Comparison of ENCODE assay signal across 13 mouse cellular contexts in the genomic region with DNA sequence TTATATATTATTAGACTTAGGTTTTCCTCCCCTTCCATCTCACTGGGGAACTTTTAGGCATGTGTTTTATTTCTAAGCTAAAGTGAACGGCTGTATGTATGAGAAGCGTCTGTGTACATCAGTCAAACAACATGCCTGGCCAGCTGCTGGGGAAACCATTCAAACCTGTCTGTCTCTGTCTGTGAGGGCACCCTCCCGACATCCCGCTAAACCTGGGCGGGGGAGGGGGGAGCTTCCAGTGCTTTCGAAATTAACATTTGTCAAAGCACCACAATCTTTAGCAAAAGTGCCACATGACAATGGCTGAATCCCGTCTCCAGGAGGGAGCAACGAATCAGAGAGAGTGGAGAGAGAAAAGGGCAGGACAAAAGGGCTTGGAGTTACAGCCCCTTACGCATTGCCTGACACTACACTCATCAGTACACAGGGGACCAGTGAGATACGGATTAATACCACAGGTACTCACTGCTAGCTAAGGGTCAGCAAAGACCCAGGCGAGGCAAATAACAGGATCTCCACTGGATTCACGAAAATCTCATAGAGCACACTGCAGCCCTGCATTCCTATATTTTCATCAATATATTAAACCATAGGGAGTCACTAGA.
DNase-seq lines count a peak whose midpoint lies in the region; ATAC-seq and TF ChIP-seq lines count a peak whose summit lies in the region.
"Had no signal": no experiment of that assay in that cellular context is flagged by ENCODE, and none has a peak within 500 bp of the region (broad histone marks: within the 10 kb centered on the region; RNA-seq: fewer than 3 reads in every experiment).

No protein-coding gene starts in this region.

- ATAC-seq in heart, embryonic 11.5 days (replicated peaks; ENCODE audit: insufficient number of reproducible peaks, low FRiP score, low TSS enrichment) = no peak
- ATAC-seq in forebrain, embryonic 12.5 days (ENCODE audit: low FRiP score) = peak; percentile 51
- peak; percentile 53; the same call in 1 of the 2 replicates for ATAC-seq in hindbrain, postnatal 0 days
- peak; percentile 52 for ATAC-seq in neural tube, embryonic 13.5 days (ENCODE audit: low read depth)

- H3K27ac ChIP-seq in heart, embryonic 11.5 days (ENCODE audit: low read depth, low read length) = no peak overlapping the region
- 0 out of 2 replicates have a peak overlapping the region, but pooled peaks have one; percentile 32 for H3K27ac ChIP-seq in forebrain, embryonic 12.5 days
- no peak overlapping the region for H3K27ac ChIP-seq in hindbrain, postnatal 0 days
- H3K27ac ChIP-seq in neural tube, embryonic 13.5 days (replicated peaks) = no peak overlapping the region

- H3K9me3 ChIP-seq in heart, embryonic 11.5 days (replicated peaks; ENCODE audit: control insufficient read depth, low read length) = no peaks in the 10 kb centered on the region
- H3K9me3 ChIP-seq in forebrain, embryonic 12.5 days = no peaks in the 10 kb centered on the region
- H3K9me3 ChIP-seq in hindbrain, postnatal 0 days (ENCODE audit: low read length) = no peaks in the 10 kb centered on the region
- H3K9me3 ChIP-seq in neural tube, embryonic 13.5 days = no peaks in the 10 kb centered on the region

- intact Hi-C loops in heart, postnatal 10 days (cut with DNase I) = loop anchor here (5.0 to 10.0 kb wide), 2 partner anchors 108 to 590 kb away; no protein-coding TSS in a partner anchor

- H3K4me3 ChIP-seq in heart, embryonic 11.5 days (ENCODE audit: low read depth, low read length) = no peak overlapping the region
- no peak overlapping the region for H3K4me3 ChIP-seq in forebrain, embryonic 12.5 days (replicated peaks)
- peak overlapping the region; percentile 27 for H3K4me3 ChIP-seq in hindbrain, postnatal 0 days (ENCODE audit: low read length)
- H3K4me3 ChIP-seq in neural tube, embryonic 13.5 days = peak overlapping the region; percentile 22
- H3K4me3 ChIP-seq: myocyte had no signal

- no peaks in the 10 kb centered on the region for H3K27me3 ChIP-seq in heart, embryonic 11.5 days (ENCODE audit: control insufficient read depth, insufficient read depth, low read length)
- no peaks in the 10 kb centered on the region for H3K27me3 ChIP-seq in forebrain, embryonic 12.5 days
- no peaks in the 10 kb centered on the region for H3K27me3 ChIP-seq in hindbrain, postnatal 0 days (ENCODE audit: insufficient read depth, low read length)
- H3K27me3 ChIP-seq in neural tube, embryonic 13.5 days = no peaks in the 10 kb centered on the region

- H3K36me3 ChIP-seq in heart, embryonic 11.5 days (ENCODE audit: control insufficient read depth, insufficient read depth, low read length) = peaks cover 13% of the 10 kb centered on the region
- peaks cover 28% of the 10 kb centered on the region for H3K36me3 ChIP-seq in forebrain, embryonic 12.5 days (replicated peaks)
- H3K36me3 ChIP-seq in hindbrain, postnatal 0 days (ENCODE audit: insufficient read depth, low read length) = no peaks in the 10 kb centered on the region; the same call in 1 of the 2 replicates
- peaks cover 35% of the 10 kb centered on the region for H3K36me3 ChIP-seq in neural tube, embryonic 13.5 days

- TF ChIP-seq CTCF in hindbrain, postnatal 0 days (IDR thresholded peaks at IDR 0.05; ENCODE audit: low read depth) = no peak

- WGBS in heart, embryonic 11.5 days (ENCODE audit: insufficient replicate concordance) = 44% methylated on average over 12 of the region's 12 CpGs
- 13% methylated on average over 12 of the region's 12 CpGs for WGBS in forebrain, embryonic 12.5 days
- WGBS in hindbrain, postnatal 0 days = 17% methylated on average over 12 of the region's 12 CpGs
- WGBS in neural tube, embryonic 13.5 days = 16% methylated on average over 12 of the region's 12 CpGs

- peak overlapping the region; percentile 42; the same call in 1 of the 2 replicates for H3K4me2 ChIP-seq in heart, embryonic 11.5 days
- peak overlapping the region; percentile 33 for H3K4me2 ChIP-seq in forebrain, embryonic 12.5 days
- peak overlapping the region; percentile 51 for H3K4me2 ChIP-seq in hindbrain, postnatal 0 days (ENCODE audit: low read depth, low read length)
- H3K4me2 ChIP-seq in neural tube, embryonic 13.5 days = peak overlapping the region; percentile 50

- no peak for DNase-seq in heart, postnatal 10 days
- no peak for DNase-seq in hindbrain, postnatal 0 days (ENCODE audit: low spot score)
- DNase-seq in adrenal gland, adult 2 months = no peak
- DNase-seq in right cerebral cortex, postnatal 4 days = no peak
- no peak for DNase-seq in right cerebral cortex, adult 18-20 months
- DNase-seq: cerebellum, postnatal 14 days; kidney, adult 2 months; layer of hippocampus, adult 9-11 months; right cerebral cortex, postnatal 14 days had no signal

- no peak overlapping the region for H3K9ac ChIP-seq in heart, embryonic 11.5 days (ENCODE audit: low read depth, low read length)
- no peak overlapping the region for H3K9ac ChIP-seq in forebrain, embryonic 12.5 days
- H3K9ac ChIP-seq in hindbrain, postnatal 0 days (replicated peaks; ENCODE audit: low read length) = peak overlapping the region; percentile 28; the same call in 1 of the 2 replicates
- peak overlapping the region; percentile 55 for H3K9ac ChIP-seq in neural tube, embryonic 13.5 days

- peaks cover 5% of the 10 kb centered on the region for H3K4me1 ChIP-seq in heart, embryonic 11.5 days (ENCODE audit: control insufficient read depth, insufficient read depth, low read length)
- H3K4me1 ChIP-seq in forebrain, embryonic 12.5 days = peaks cover 28% of the 10 kb centered on the region
- peaks cover 13% of the 10 kb centered on the region for H3K4me1 ChIP-seq in hindbrain, postnatal 0 days (ENCODE audit: insufficient read depth, low read length)
- H3K4me1 ChIP-seq in neural tube, embryonic 13.5 days (replicated peaks) = peaks cover 27% of the 10 kb centered on the region

Comparison
In these comparisons a context has a peak if more than half of its experiments do, and no peak if none do; other contexts are left out.
1. H3K4me3 ChIP-seq: peak in hindbrain, postnatal 0 days (single experiment) and neural tube, embryonic 13.5 days (single experiment); none in heart, embryonic 11.5 days (single experiment) and forebrain, embryonic 12.5 days (single experiment).
2. H3K9ac ChIP-seq: peak in hindbrain, postnatal 0 days (single experiment) and neural tube, embryonic 13.5 days (single experiment); none in heart, embryonic 11.5 days (single experiment) and forebrain, embryonic 12.5 days (single experiment).
3. Peak in every context shown above with its lines, with median percentiles within 50 percentile points of each other: H3K4me2 ChIP-seq.